Mouse (Mus musculus) cerebellum, adult 9-11 months (tissue): ENCODE measurements at regions not wholly inside any gene's neighbourhood (a gene's known extent, or its start where the extent isn't known, plus 50 kb on each side); places are given as distances from the start of the nearest gene placed in this dataset.
A peak's percentile ranks its signal among the peaks of the same experiment; 100 is the strongest.

Experiments used
- DNase-seq: peaks from one replicate; pipeline ENCODE4 v3.0.0; 2022

- no peak for DNase-seq
Observed at GRCm38 (mm10) chr7:63313096-63313495, 100.7 kb upstream of the Chrna7 start.

- DNase-seq, result peak; percentile 49
Observed at GRCm38 (mm10) chr7:63319594-63319993, 107.2 kb upstream of the Chrna7 start.

GRCm38 (mm10) chr7:63321171-63321570 lies 108.8 kb upstream of the Chrna7 start:
- DNase-seq, result no peak

- peak; percentile 68 for DNase-seq
Observed at GRCm38 (mm10) chr7:63321951-63322710, 109.8 kb upstream of the Chrna7 start.

- DNase-seq, result peak; percentile 32
Observed at GRCm38 (mm10) chr7:63335146-63335545, 109.4 kb upstream of the Otud7a start.

GRCm38 (mm10) chr7:63336072-63336471 lies 108.5 kb upstream of the Otud7a start:
- DNase-seq, result no peak

- DNase-seq, result no peak
Observed at GRCm38 (mm10) chr7:63341716-63342115, 102.8 kb upstream of the Otud7a start.

GRCm38 (mm10) chr7:63345671-63346392 lies 98.7 kb upstream of the Otud7a start:
- DNase-seq, result peak; percentile 32

- no peak for DNase-seq
Observed at GRCm38 (mm10) chr7:63346393-63346730, 98.2 kb upstream of the Otud7a start.
